Mouse (Mus musculus) spleen, postnatal 36 days (tissue): ENCODE measurements around the gene Rbm28.

Experiments
- DNase-seq, 2 experiments: peaks; one replicate each; pipeline ENCODE4 v3.0.0; 2022; ENCODE audit warnings: low spot score in 2 of 2, mixed read lengths in 1 of 2

The Rbm28 gene

GRCm38 (mm10) chr6:29164314-29165244 is at the start of gene Rbm28:
Gene Rbm28 (minus strand): TSS chr6:29165006.
- peak; percentile 82 to 85 for DNase-seq

- DNase-seq = no peak
These were observed 49.4 kb upstream of the Rbm28 start for GRCm38 (mm10) chr6:29214245-29214644.

- DNase-seq = no peak
These were observed 48.6 kb upstream of the Rbm28 start for GRCm38 (mm10) chr6:29213436-29213835.

GRCm38 (mm10) chr6:29211806-29212492 is 47.1 kb upstream of the Rbm28 start:
- peak; percentile 84 to 87 for DNase-seq

GRCm38 (mm10) chr6:29211146-29211545 is 46.3 kb upstream of the Rbm28 start:
- no peak for DNase-seq

- DNase-seq = no peak
These were observed 45.6 kb upstream of the Rbm28 start for GRCm38 (mm10) chr6:29210231-29210936.

GRCm38 (mm10) chr6:29208178-29208577 is 43.4 kb upstream of the Rbm28 start:
- no peak for DNase-seq

GRCm38 (mm10) chr6:29207017-29207416 is 42.2 kb upstream of the Rbm28 start:
- no peak for DNase-seq

- no peak for DNase-seq
These were observed 41.2 kb upstream of the Rbm28 start for GRCm38 (mm10) chr6:29206006-29206405.

- DNase-seq = no peak
These were observed 40.3 kb upstream of the Rbm28 start for GRCm38 (mm10) chr6:29204932-29205614.

- no peak for DNase-seq
These were observed 39.2 kb upstream of the Rbm28 start for GRCm38 (mm10) chr6:29203861-29204585.

GRCm38 (mm10) chr6:29203096-29203495 is 38.3 kb upstream of the Rbm28 start:
- DNase-seq = no peak

- DNase-seq = no peak
These were observed 37.2 kb upstream of the Rbm28 start for GRCm38 (mm10) chr6:29201988-29202387.

- no peak for DNase-seq
These were observed 36.5 kb upstream of the Rbm28 start for GRCm38 (mm10) chr6:29201341-29201740.

GRCm38 (mm10) chr6:29200496-29200895 is 35.7 kb upstream of the Rbm28 start:
- DNase-seq = no peak

GRCm38 (mm10) chr6:29199223-29199855 is 34.5 kb upstream of the Rbm28 start:
- DNase-seq = no peak

GRCm38 (mm10) chr6:29198309-29199222 is 33.8 kb upstream of the Rbm28 start:
- peak; percentile 68 to 76 for DNase-seq

GRCm38 (mm10) chr6:29195846-29196698 is 31.3 kb upstream of the Rbm28 start:
- no peak for DNase-seq
